Mouse (Mus musculus): ENCODE data around the gene Dock4. TPM values are rescaled to one million over a fixed set of nuclear protein-coding genes. Genes with fewer than 3 reads are reported as not detected.

The Dock4 gene
- polyA plus RNA-seq, 1 experiment, result 2.6 TPM

- TF ChIP-seq CTCF (IDR thresholded peaks at IDR 0.05; ENCODE audit: control insufficient read depth, insufficient read depth, low read length) (no peak), POLR2A (IDR thresholded peaks at IDR 0.05; ENCODE audit: borderline replicate concordance, control insufficient read depth, low read depth, low read length) (no peak)
- WGBS, result 62% methylated on average over 5 of the region's 5 CpGs
- H3K4me1 ChIP-seq (ENCODE audit: control insufficient read depth, insufficient read depth, low read length), result no peaks in the 10 kb centered on the region
- H3K27ac ChIP-seq (ENCODE audit: control insufficient read depth, insufficient read depth, low read depth, low read length, poor library complexity), result no peak overlapping the region
- no peak overlapping the region for H3K4me3 ChIP-seq (replicated peaks; ENCODE audit: control insufficient read depth, low read depth, low read length)
These were observed 23.3 kb downstream of the Dock4 start for GRCm38 (mm10) chr12:40469009-40469408.

- TF ChIP-seq CTCF (IDR thresholded peaks at IDR 0.05; ENCODE audit: control insufficient read depth, insufficient read depth, low read length) (no peak), POLR2A (IDR thresholded peaks at IDR 0.05; ENCODE audit: borderline replicate concordance, control insufficient read depth, low read depth, low read length) (no peak)
- Histone ChIP-seq H3K4me1 (ENCODE audit: control insufficient read depth, insufficient read depth, low read length) (no peaks in the 10 kb centered on the region), H3K4me3 (replicated peaks; ENCODE audit: control insufficient read depth, low read depth, low read length) (no peak overlapping the region), H3K27ac (ENCODE audit: control insufficient read depth, insufficient read depth, low read depth, low read length, poor library complexity) (no peak overlapping the region)
- 47% methylated on average over 11 of the region's 11 CpGs for WGBS
These were observed 26.1 kb downstream of the Dock4 start for GRCm38 (mm10) chr12:40471649-40472399.

GRCm38 (mm10) chr12:40473709-40474108 is 28.0 kb downstream of the Dock4 start:
- H3K4me3 ChIP-seq (replicated peaks; ENCODE audit: control insufficient read depth, low read depth, low read length), result no peak overlapping the region
- TF ChIP-seq CTCF (IDR thresholded peaks at IDR 0.05; ENCODE audit: control insufficient read depth, insufficient read depth, low read length), result no peak
- TF ChIP-seq POLR2A (IDR thresholded peaks at IDR 0.05; ENCODE audit: borderline replicate concordance, control insufficient read depth, low read depth, low read length), result no peak
- H3K4me1 ChIP-seq (ENCODE audit: control insufficient read depth, insufficient read depth, low read length), result no peaks in the 10 kb centered on the region
- no peak overlapping the region for H3K27ac ChIP-seq (ENCODE audit: control insufficient read depth, insufficient read depth, low read depth, low read length, poor library complexity)
- 47% methylated on average over 2 of the region's 2 CpGs for WGBS

GRCm38 (mm10) chr12:40477621-40478452 is 32.1 kb downstream of the Dock4 start:
- no peaks in the 10 kb centered on the region for H3K4me1 ChIP-seq (ENCODE audit: control insufficient read depth, insufficient read depth, low read length)
- TF ChIP-seq POLR2A (IDR thresholded peaks at IDR 0.05; ENCODE audit: borderline replicate concordance, control insufficient read depth, low read depth, low read length) (no peak), CTCF (IDR thresholded peaks at IDR 0.05; ENCODE audit: control insufficient read depth, insufficient read depth, low read length) (no peak)
- WGBS, result 76% methylated on average over 8 of the region's 8 CpGs
- no peak overlapping the region for H3K27ac ChIP-seq (ENCODE audit: control insufficient read depth, insufficient read depth, low read depth, low read length, poor library complexity)
- no peak overlapping the region for H3K4me3 ChIP-seq (replicated peaks; ENCODE audit: control insufficient read depth, low read depth, low read length)

GRCm38 (mm10) chr12:40484224-40484623 is 38.5 kb downstream of the Dock4 start:
- Histone ChIP-seq H3K27ac (ENCODE audit: control insufficient read depth, insufficient read depth, low read depth, low read length, poor library complexity) (no peak overlapping the region), H3K4me1 (ENCODE audit: control insufficient read depth, insufficient read depth, low read length) (no peaks in the 10 kb centered on the region), H3K4me3 (replicated peaks; ENCODE audit: control insufficient read depth, low read depth, low read length) (no peak overlapping the region)
- WGBS, result 17% methylated on average over 3 of the region's 3 CpGs
- TF ChIP-seq CTCF (IDR thresholded peaks at IDR 0.05; ENCODE audit: control insufficient read depth, insufficient read depth, low read length) (no peak), POLR2A (IDR thresholded peaks at IDR 0.05; ENCODE audit: borderline replicate concordance, control insufficient read depth, low read depth, low read length) (no peak)

GRCm38 (mm10) chr12:40485210-40485609 is 39.5 kb downstream of the Dock4 start:
- H3K4me3 ChIP-seq (replicated peaks; ENCODE audit: control insufficient read depth, low read depth, low read length), result no peak overlapping the region
- TF ChIP-seq POLR2A (IDR thresholded peaks at IDR 0.05; ENCODE audit: borderline replicate concordance, control insufficient read depth, low read depth, low read length) (no peak), CTCF (IDR thresholded peaks at IDR 0.05; ENCODE audit: control insufficient read depth, insufficient read depth, low read length) (no peak)
- H3K4me1 ChIP-seq (ENCODE audit: control insufficient read depth, insufficient read depth, low read length), result no peaks in the 10 kb centered on the region
- H3K27ac ChIP-seq (ENCODE audit: control insufficient read depth, insufficient read depth, low read depth, low read length, poor library complexity), result no peak overlapping the region
- WGBS, result 81% methylated on average over 1 of the region's 1 CpGs

GRCm38 (mm10) chr12:40486047-40486837 is 40.5 kb downstream of the Dock4 start:
- 80% methylated on average over 12 of the region's 12 CpGs for WGBS
- Histone ChIP-seq H3K27ac (ENCODE audit: control insufficient read depth, insufficient read depth, low read depth, low read length, poor library complexity) (no peak overlapping the region), H3K4me1 (ENCODE audit: control insufficient read depth, insufficient read depth, low read length) (no peaks in the 10 kb centered on the region), H3K4me3 (replicated peaks; ENCODE audit: control insufficient read depth, low read depth, low read length) (no peak overlapping the region)
- TF ChIP-seq CTCF (IDR thresholded peaks at IDR 0.05; ENCODE audit: control insufficient read depth, insufficient read depth, low read length), result no peak
- no peak for TF ChIP-seq POLR2A (IDR thresholded peaks at IDR 0.05; ENCODE audit: borderline replicate concordance, control insufficient read depth, low read depth, low read length)

GRCm38 (mm10) chr12:40496387-40496786 is 50.6 kb downstream of the Dock4 start:
- TF ChIP-seq POLR2A (IDR thresholded peaks at IDR 0.05; ENCODE audit: borderline replicate concordance, control insufficient read depth, low read depth, low read length) (no peak), CTCF (IDR thresholded peaks at IDR 0.05; ENCODE audit: control insufficient read depth, insufficient read depth, low read length) (no peak)
- Histone ChIP-seq H3K4me3 (replicated peaks; ENCODE audit: control insufficient read depth, low read depth, low read length) (no peak overlapping the region), H3K27ac (ENCODE audit: control insufficient read depth, insufficient read depth, low read depth, low read length, poor library complexity) (no peak overlapping the region), H3K4me1 (ENCODE audit: control insufficient read depth, insufficient read depth, low read length) (no peaks in the 10 kb centered on the region)
- 82% methylated on average over 11 of the region's 11 CpGs for whole genome bisulfite sequencing

Measured in bone marrow, adult 2 months (tissue).